In genomic region chr17:75128337-75128935, GRCm38 (mm10) we compare ENCODE assay signal across 9 mouse cellular contexts.
DNase-seq lines count a peak whose midpoint lies in the region; ATAC-seq and TF ChIP-seq lines count a peak whose summit lies in the region.
"Had no signal": no experiment of that assay in that cellular context is flagged by ENCODE, and none has a peak within 500 bp of the region (broad histone marks: within the 10 kb centered on the region; RNA-seq: fewer than 3 reads in every experiment).

No protein-coding gene starts in this region.

- H3K4me2 ChIP-seq in heart, postnatal 0 days (ENCODE audit: low read depth, low read length): no peak overlapping the region

- H3K4me3 ChIP-seq in testis, adult 2 months (ENCODE audit: control insufficient read depth, low read depth, low read length): no peak overlapping the region
- H3K4me3 ChIP-seq in heart, postnatal 0 days (ENCODE audit: low read depth, low read length): no peak overlapping the region
- peak overlapping the region; percentile 12 for H3K4me3 ChIP-seq in lung, adult 2 months (replicated peaks; ENCODE audit: extremely low read depth, low read depth, low read length)
- H3K4me3 ChIP-seq: megakaryocyte, embryonic 14.5 days had no signal

- peak; percentile 29; the same call in 1 of the 2 replicates for TF ChIP-seq CTCF in testis, adult 2 months (IDR thresholded peaks at IDR 0.05; ENCODE audit: control insufficient read depth, insufficient read depth, insufficient replicate concordance, low read depth, low read length)
- peak; percentile 37 for TF ChIP-seq CTCF in heart, postnatal 0 days (IDR thresholded peaks at IDR 0.05; ENCODE audit: low read depth)
- TF ChIP-seq CTCF in lung, adult 2 months (IDR thresholded peaks at IDR 0.05; ENCODE audit: insufficient read depth, low read length): peak; percentile 59

- no peak for TF ChIP-seq EP300 in heart, postnatal 0 days (IDR thresholded peaks at IDR 0.05; ENCODE audit: low read depth)

- no peak for ATAC-seq in CD4-positive, CD25-positive, alpha-beta regulatory T cell, adult 4 months
- no peak for ATAC-seq in heart, postnatal 0 days (ENCODE audit: insufficient read depth, low read depth)

- WGBS in heart, postnatal 0 days: 59% methylated on average over 8 of the region's 8 CpGs
- 25% methylated on average over 8 of the region's 8 CpGs for WGBS in lung, adult 2 months

- TF ChIP-seq POLR2A in testis, adult 2 months (IDR thresholded peaks at IDR 0.05; ENCODE audit: control insufficient read depth, low read depth, low read length): no peak
- 0 out of 2 replicates have a peak, but pooled peaks have one; percentile 7 for TF ChIP-seq POLR2A in lung, adult 2 months (IDR thresholded peaks at IDR 0.05; ENCODE audit: borderline replicate concordance, extremely low read depth, low read depth, low read length)

- no peaks in the 10 kb centered on the region for H3K4me1 ChIP-seq in testis, adult 2 months (ENCODE audit: control insufficient read depth, insufficient read depth, low read length)
- no peaks in the 10 kb centered on the region for H3K4me1 ChIP-seq in heart, postnatal 0 days (ENCODE audit: control insufficient read depth, insufficient read depth)
- peaks cover 6% of the 10 kb centered on the region for H3K4me1 ChIP-seq in lung, adult 2 months (ENCODE audit: control insufficient read depth, insufficient read depth, low read length)

- peak; percentile 26 for DNase-seq in CD4-positive, CD25-positive, alpha-beta regulatory T cell, adult 2 months (ENCODE audit: low read depth, low spot score)
- DNase-seq in testis, postnatal 14 days (ENCODE audit: low spot score): no peak
- DNase-seq in heart, postnatal 0 days (ENCODE audit: low spot score): peak; percentile 16
- DNase-seq in lung, adult 2 months: peak; percentile 42
- no peak for DNase-seq in cerebellum, adult 11-12 months
- DNase-seq in neural tube, embryonic 10.5 days (ENCODE audit: extremely low spot score, low spot score): no peak

- no peaks in the 10 kb centered on the region for H3K36me3 ChIP-seq in testis, adult 2 months (ENCODE audit: control insufficient read depth, insufficient read depth, low read length)
- no peaks in the 10 kb centered on the region for H3K36me3 ChIP-seq in heart, postnatal 0 days (replicated peaks; ENCODE audit: control insufficient read depth, insufficient read depth, low read length)

- no peaks in the 10 kb centered on the region for H3K27me3 ChIP-seq in testis, adult 2 months (ENCODE audit: control insufficient read depth, insufficient read depth, low read length)
- no peaks in the 10 kb centered on the region for H3K27me3 ChIP-seq in heart, postnatal 0 days (ENCODE audit: control insufficient read depth, insufficient read depth, low read length)
- H3K27me3 ChIP-seq: megakaryocyte, embryonic 14.5 days had no signal

- 0 out of 2 replicates have a peak overlapping the region, but pooled peaks have one; percentile 6 for H3K27ac ChIP-seq in testis, adult 2 months (ENCODE audit: control insufficient read depth, insufficient read depth, low read depth, low read length)
- H3K27ac ChIP-seq in heart, postnatal 0 days (ENCODE audit: low read depth): no peak overlapping the region

- no peak overlapping the region for H3K9ac ChIP-seq in heart, postnatal 0 days (replicated peaks; ENCODE audit: low read depth, low read length)

- no peaks in the 10 kb centered on the region for H3K9me3 ChIP-seq in heart, postnatal 0 days (replicated peaks; ENCODE audit: control insufficient read depth, low read length)
- H3K9me3 ChIP-seq: megakaryocyte, embryonic 14.5 days had no signal

Comparison
In these comparisons a context has a peak if more than half of its experiments do, and no peak if none do; other contexts are left out.
1. DNase-seq: peak in CD4-positive, CD25-positive, alpha-beta regulatory T cell, adult 2 months (single experiment), heart, postnatal 0 days (single experiment) and lung, adult 2 months (single experiment); none in testis, postnatal 14 days (single experiment), cerebellum, adult 11-12 months (single experiment) and neural tube, embryonic 10.5 days (single experiment).
2. Peak in every context shown above with its lines, with median percentiles within 50 percentile points of each other: CTCF ChIP-seq.